In the genomic region with DNA sequence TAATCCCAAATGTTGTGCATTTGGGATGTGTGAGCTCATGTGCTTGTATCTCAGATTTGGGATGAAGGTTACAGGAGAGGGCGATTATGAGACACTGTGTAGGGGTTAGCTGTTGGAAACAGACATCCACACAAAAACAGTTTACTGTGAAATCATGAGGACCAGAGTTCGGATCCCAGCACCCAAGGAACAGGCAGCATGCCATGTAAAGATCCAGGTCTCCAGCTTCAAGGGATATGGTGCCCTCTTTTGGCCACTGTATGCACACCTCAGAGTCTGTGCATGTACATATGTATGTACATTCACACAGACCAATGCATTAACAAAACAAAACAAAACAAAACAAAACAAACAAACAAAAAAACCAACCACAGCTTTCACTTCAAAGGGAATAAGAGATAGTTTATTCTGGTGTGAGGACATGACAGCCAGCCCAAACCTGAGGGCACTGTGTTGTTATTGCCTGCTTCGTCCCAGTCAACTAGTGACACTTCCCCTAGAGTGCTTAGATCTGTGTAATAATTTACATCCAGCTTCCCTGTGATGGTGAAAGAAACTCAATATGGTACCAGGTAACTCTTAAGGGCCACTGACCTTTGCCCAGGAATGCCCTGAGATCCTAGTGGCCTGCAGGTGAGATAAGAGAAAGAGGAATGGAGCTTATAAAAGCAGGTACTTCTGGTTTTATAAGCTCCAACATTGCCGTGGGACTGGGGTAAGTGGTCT, we compare ENCODE assay signal across 1 mouse cellular context.
TF ChIP-seq lines count a peak whose summit lies in the region.

No protein-coding gene starts in this region.

TF ChIP-seq in MEL, 35 proteins besides CTCF, POLR2A, EP300 and RAD21:
- TF ChIP-seq NELFE (IDR thresholded peaks at IDR 0.05; ENCODE audit: low read depth, low read length) (no peak), MYB (IDR thresholded peaks at IDR 0.05; ENCODE audit: low read depth, low read length) (no peak), E2F4 (IDR thresholded peaks at IDR 0.05; ENCODE audit: borderline replicate concordance, low read depth, low read length) (no peak), UBTF (IDR thresholded peaks at IDR 0.05; ENCODE audit: borderline replicate concordance, insufficient read depth, low read depth, low read length) (no peak), SMC3 (IDR thresholded peaks at IDR 0.05; ENCODE audit: low read depth, low read length) (peak; percentile 79), CHD1 (IDR thresholded peaks at IDR 0.05; ENCODE audit: low read depth, low read length) (no peak), BHLHE40 (IDR thresholded peaks at IDR 0.05; ENCODE audit: borderline replicate concordance, low read depth, low read length) (no peak), MAX (IDR thresholded peaks at IDR 0.05; ENCODE audit: low read length) (peak; percentile 64; the same call in 1 of the 2 replicates), MYC (IDR thresholded peaks at IDR 0.05; ENCODE audit: low read depth, low read length) (peak; percentile 82), TBP (IDR thresholded peaks at IDR 0.05; ENCODE audit: low read depth, low read length) (peak; percentile 77), TCF12 (IDR thresholded peaks at IDR 0.05; ENCODE audit: low read depth, low read length) (no peak), MEF2A (IDR thresholded peaks at IDR 0.05; ENCODE audit: extremely low read depth, insufficient replicate concordance, low read depth, low read length, poor library complexity, severe bottlenecking) (no peak), SIN3A (IDR thresholded peaks at IDR 0.05; ENCODE audit: low read length) (peak; percentile 65), ZC3H11A (IDR thresholded peaks at IDR 0.05; ENCODE audit: low read depth, low read length) (peak; percentile 79)
